Mouse (Mus musculus): Measurements from ENCODE around the gene Ugt1a7c. TPM values are rescaled to one million over a fixed set of nuclear protein-coding genes. Genes with fewer than 3 reads are reported as not detected.

Gene Ugt1a7c
- not detected for polyA plus RNA-seq (2017; shearing (Covaris generic))

GRCm38 (mm10) chr1:88094941-88095492 lies at the start of gene Ugt1a7c:
TSS of gene Ugt1a7c (plus strand) at chr1:88095062.

GRCm38 (mm10) chr1:88055088-88055487 lies 39.8 kb upstream of the Ugt1a7c start, which contains the start of gene Ugt1a10:
TSS of gene Ugt1a10 (plus strand) at chr1:88055388.

DNA sequence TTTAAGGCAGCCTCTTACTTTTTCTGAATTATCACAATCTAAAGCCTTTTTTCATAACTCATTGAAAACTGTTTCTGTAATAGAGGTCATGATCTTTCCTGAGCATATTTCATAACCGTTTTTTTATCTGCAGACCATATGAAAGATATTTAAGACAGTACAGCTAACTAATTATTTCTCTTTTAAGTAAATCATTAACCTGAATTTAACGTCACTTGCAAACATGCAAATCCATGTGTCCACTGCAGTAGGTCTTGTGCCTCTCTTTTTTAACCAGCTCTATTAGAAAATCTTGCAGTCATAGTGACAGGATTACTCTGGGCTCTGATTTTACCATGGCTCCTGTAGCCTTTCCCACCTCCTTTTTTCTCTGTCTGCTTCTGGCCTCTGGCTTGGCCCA lies 24.4 kb upstream of the Ugt1a7c start, which contains the start of gene Ugt1a9:
Ugt1a9 (plus strand) TSS at position 306 of the 400 bp plus-strand sequence.

GRCm38 (mm10) chr1:88087513-88087912 lies 7.3 kb upstream of the Ugt1a7c start, which contains the start of gene Ugt1a8:
TSS of gene Ugt1a8 (plus strand) at chr1:88087813.

GRCm38 (mm10) chr1:88103019-88103418 lies 8.2 kb downstream of the Ugt1a7c start, which contains the start of gene Ugt1a6b:
TSS of gene Ugt1a6b (plus strand) at chr1:88103252.

GRCm38 (mm10) chr1:88134457-88135011 lies 39.7 kb downstream of the Ugt1a7c start, which contains the start of gene Ugt1a6a:
TSS of gene Ugt1a6a (plus strand) at chr1:88134809.

DNA sequence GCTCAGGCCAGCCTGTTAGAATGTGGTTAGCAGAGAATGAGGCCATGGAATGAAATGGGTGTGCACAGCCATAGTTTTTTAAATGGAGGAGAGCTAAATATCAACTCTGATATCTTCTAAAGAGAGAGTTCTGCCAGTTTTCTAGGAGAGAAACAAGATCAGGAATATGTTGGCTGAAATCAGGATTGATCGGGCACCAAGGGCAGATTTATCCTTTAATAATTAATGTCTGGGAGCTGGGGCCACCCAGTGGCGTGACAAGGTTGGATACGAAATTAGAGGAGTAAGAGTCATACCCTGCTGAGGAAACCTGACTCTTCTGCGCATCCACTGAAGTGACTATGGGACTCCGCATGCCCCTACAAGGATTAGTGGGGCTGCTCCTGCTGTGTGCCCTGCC lies 70.8 kb downstream of the Ugt1a7c start, which contains the start of gene Ugt1a5:
Ugt1a5 (plus strand) TSS at position 302 of the 400 bp plus-strand sequence.

GRCm38 (mm10) chr1:88200456-88200855 lies 105.6 kb downstream of the Ugt1a7c start, which contains the start of gene Ugt1a2:
TSS of gene Ugt1a2 (plus strand) at chr1:88200601.

GRCm38 (mm10) chr1:88205294-88205922 lies 110.5 kb downstream of the Ugt1a7c start, which contains the start of gene Dnajb3:
TSS of gene Dnajb3 (minus strand) at chr1:88205782.

DNA sequence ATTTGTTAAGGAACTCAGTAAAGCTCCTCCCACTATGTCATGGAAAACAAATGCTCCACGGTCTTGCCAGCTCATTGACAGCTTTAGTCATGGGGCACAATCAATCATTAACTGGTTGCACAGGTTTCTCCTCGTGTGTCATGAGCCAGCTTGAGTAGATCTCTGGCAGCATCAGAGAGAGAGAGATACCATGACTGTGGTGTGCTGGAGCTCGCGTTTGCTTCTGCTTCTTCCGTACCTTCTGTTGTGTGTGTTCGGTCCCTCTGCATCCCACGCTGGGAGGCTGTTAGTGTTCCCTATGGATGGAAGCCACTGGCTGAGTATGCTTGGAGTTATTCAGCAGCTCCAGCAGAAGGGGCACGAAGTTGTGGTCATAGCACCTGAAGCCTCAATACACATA lies 117.0 kb downstream of the Ugt1a7c start, which contains the start of gene Ugt1a1:
Ugt1a1 (plus strand) TSS at position 148 of the 400 bp plus-strand sequence.

GRCm38 (mm10) chr1:88226670-88227379 lies 132.0 kb downstream of the Ugt1a7c start, which contains the start of gene Mroh2a:
TSS of gene Mroh2a (plus strand) at chr1:88226986.

Other genes with a start within 250 kb of the Ugt1a7c start
- 220 TPM for gene Dgkd, start 241.8 kb upstream of the Ugt1a7c start, polyA plus RNA-seq (2017; shearing (Covaris generic))
- 15.1 TPM for gene Usp40, start 86.5 kb upstream of the Ugt1a7c start, polyA plus RNA-seq (2017; shearing (Covaris generic))
- gene Ugt1a10, start 39.7 kb upstream of the Ugt1a7c start, polyA plus RNA-seq (2017; shearing (Covaris generic)): not detected
- 0.22 TPM for gene Ugt1a9, start 24.3 kb upstream of the Ugt1a7c start, polyA plus RNA-seq (2017; shearing (Covaris generic))
- not detected for gene Ugt1a8, start 7.2 kb upstream of the Ugt1a7c start, polyA plus RNA-seq (2017; shearing (Covaris generic))
- gene Ugt1a6b, start 8.2 kb downstream of the Ugt1a7c start, polyA plus RNA-seq (2017; shearing (Covaris generic)): not detected
- gene Ugt1a6a, start 39.7 kb downstream of the Ugt1a7c start, polyA plus RNA-seq (2017; shearing (Covaris generic)): 0.26 TPM
- gene Ugt1a5, start 71.0 kb downstream of the Ugt1a7c start, polyA plus RNA-seq (2017; shearing (Covaris generic)): not detected
- not detected for gene Ugt1a2, start 105.5 kb downstream of the Ugt1a7c start, polyA plus RNA-seq (2017; shearing (Covaris generic))
- not detected for gene Dnajb3, start 110.7 kb downstream of the Ugt1a7c start, polyA plus RNA-seq (2017; shearing (Covaris generic))
- gene Ugt1a1, start 116.9 kb downstream of the Ugt1a7c start, polyA plus RNA-seq (2017; shearing (Covaris generic)): not detected
- 0.66 TPM for gene Mroh2a, start 131.9 kb downstream of the Ugt1a7c start, polyA plus RNA-seq (2017; shearing (Covaris generic))
- 104 TPM for gene Hjurp, start 182.6 kb downstream of the Ugt1a7c start, polyA plus RNA-seq (2017; shearing (Covaris generic))
- not detected for gene Trpm8, start 182.6 kb downstream of the Ugt1a7c start, polyA plus RNA-seq (2017; shearing (Covaris generic))

Data from naive thymus-derived CD4-positive, alpha-beta T cell, adult 5 months (primary cell).